Mouse (Mus musculus) megakaryocyte, embryonic 14.5 days (primary cell): ENCODE data around the gene Rbm6.

Experiments
- FLI1 ChIP-seq: IDR thresholded peaks from 2 replicates; pipeline ENCODE4 v1.6.1; 2012; ENCODE audit warnings: low read length, inconsistent platforms, mixed read lengths
- GATA1 ChIP-seq: IDR thresholded peaks from 3 replicates; pipeline ENCODE4 v1.6.1; 2012; ENCODE audit warnings: mixed read lengths, low read length, inconsistent platforms, borderline replicate concordance

- no peak for TF ChIP-seq GATA1
- no peak for TF ChIP-seq FLI1
These were observed 25.5 kb upstream of the Rbm6 start for GRCm38 (mm10) chr9:107898563-107898962.
